Mouse (Mus musculus) CH12.LX (cell line): ENCODE measurements around the gene Map3k11.

Source experiments
- CTCF ChIP-seq, 2 experiments: IDR thresholded peaks in 1 of 2; conservative IDR thresholded peaks in 1 of 2; 2 replicates each; pipeline ENCODE4 v1.5.1; 2011 to 2012; ENCODE audit warnings: low read depth in 2 of 2, low read length in 2 of 2, improper control_type of control experiment in 1 of 2, inconsistent platforms in 1 of 2, mild to moderate bottlenecking in 1 of 2, moderate library complexity in 1 of 2
- E2F4 ChIP-seq: IDR thresholded peaks from 2 replicates; pipeline ENCODE4 v1.6.1; 2011; ENCODE audit warnings: low read depth, low read length, improper control_type of control experiment; ENCODE audit not compliant: insufficient replicate concordance
- GABPA ChIP-seq: IDR thresholded peaks from 2 replicates; pipeline ENCODE4 v1.6.1; 2012; ENCODE audit warnings: low read depth, low read length, improper control_type of control experiment, inconsistent platforms; ENCODE audit not compliant: insufficient replicate concordance
- JUND ChIP-seq: conservative IDR thresholded peaks from 2 replicates; pipeline ENCODE4 v1.6.1; 2011; ENCODE audit warnings: low read depth, low read length, improper control_type of control experiment

GRCm38 (mm10) chr19:5749476-5749875, 60.9 kb downstream of the Map3k11 start:
- TF ChIP-seq CTCF (conservative IDR thresholded peaks at IDR 0.05 in 1 of 2, IDR thresholded peaks at IDR 0.05 in 1 of 2; ENCODE audit: low read depth in 2 of 2, low read length in 2 of 2), result no peak
- TF ChIP-seq JUND, result no peak
- TF ChIP-seq E2F4, result no peak
- no peak for TF ChIP-seq GABPA
